Mouse (Mus musculus) neural tube, embryonic 14.5 days (tissue): ENCODE results near the gene Pbld2. TPM values are rescaled to one million over a fixed set of nuclear protein-coding genes. Genes with fewer than 3 reads are reported as not detected.

Experiments used
- polyA plus RNA-seq: library from polyadenylated mRNA; unstranded; fragments of >200 nt; fragmentation: Nextera tagmentation; extraction: Ambion mirVana; gene quantifications from 2 replicates; pipeline ENCODE4 v1.2.1, GENCODE M21; 2014

Pbld2 gene
- polyA plus RNA-seq, 1 experiment from 2014 or later, result 0.70 TPM

Other genes with a start within 250 kb of the Pbld2 start
- gene Ccar1, start 232.0 kb upstream of the Pbld2 start, polyA plus RNA-seq, result 110 TPM in 2 replicates
- gene Tet1, start 115.3 kb upstream of the Pbld2 start, polyA plus RNA-seq, result 47.9 and 52.2 TPM in 2 replicates
- gene Slc25a16, start 103.7 kb upstream of the Pbld2 start, polyA plus RNA-seq, result 18.3 and 19.3 TPM in 2 replicates
- gene Dna2, start 77.3 kb upstream of the Pbld2 start, polyA plus RNA-seq, result 4.8 and 5.1 TPM in 2 replicates
- gene Rufy2, start 44.1 kb upstream of the Pbld2 start, polyA plus RNA-seq, result 63.2 and 73.0 TPM in 2 replicates
- 95.6 and 112 TPM in 2 replicates for gene Hnrnph3, start 98 bp upstream of the Pbld2 start, polyA plus RNA-seq
- gene Pbld1, start 35.8 kb downstream of the Pbld2 start, polyA plus RNA-seq, result 0.46 and 0.83 TPM in 2 replicates
- 2.6 and 2.8 TPM in 2 replicates for gene Atoh7, start 75.3 kb downstream of the Pbld2 start, polyA plus RNA-seq
- 0.71 and 1.1 TPM in 2 replicates for gene Mypn, start 179.6 kb downstream of the Pbld2 start, polyA plus RNA-seq
- gene Herc4, start 219.5 kb downstream of the Pbld2 start, polyA plus RNA-seq, result 29.5 and 33.2 TPM in 2 replicates